Mouse (Mus musculus): Measurements from ENCODE around the gene Scpep1. TPM values are rescaled to one million over a fixed set of nuclear protein-coding genes. Genes with fewer than 3 reads are reported as not detected.

Scpep1 gene
- total RNA-seq, 2 experiments from 2014 or later = 89.8 to 192 TPM

DNA sequence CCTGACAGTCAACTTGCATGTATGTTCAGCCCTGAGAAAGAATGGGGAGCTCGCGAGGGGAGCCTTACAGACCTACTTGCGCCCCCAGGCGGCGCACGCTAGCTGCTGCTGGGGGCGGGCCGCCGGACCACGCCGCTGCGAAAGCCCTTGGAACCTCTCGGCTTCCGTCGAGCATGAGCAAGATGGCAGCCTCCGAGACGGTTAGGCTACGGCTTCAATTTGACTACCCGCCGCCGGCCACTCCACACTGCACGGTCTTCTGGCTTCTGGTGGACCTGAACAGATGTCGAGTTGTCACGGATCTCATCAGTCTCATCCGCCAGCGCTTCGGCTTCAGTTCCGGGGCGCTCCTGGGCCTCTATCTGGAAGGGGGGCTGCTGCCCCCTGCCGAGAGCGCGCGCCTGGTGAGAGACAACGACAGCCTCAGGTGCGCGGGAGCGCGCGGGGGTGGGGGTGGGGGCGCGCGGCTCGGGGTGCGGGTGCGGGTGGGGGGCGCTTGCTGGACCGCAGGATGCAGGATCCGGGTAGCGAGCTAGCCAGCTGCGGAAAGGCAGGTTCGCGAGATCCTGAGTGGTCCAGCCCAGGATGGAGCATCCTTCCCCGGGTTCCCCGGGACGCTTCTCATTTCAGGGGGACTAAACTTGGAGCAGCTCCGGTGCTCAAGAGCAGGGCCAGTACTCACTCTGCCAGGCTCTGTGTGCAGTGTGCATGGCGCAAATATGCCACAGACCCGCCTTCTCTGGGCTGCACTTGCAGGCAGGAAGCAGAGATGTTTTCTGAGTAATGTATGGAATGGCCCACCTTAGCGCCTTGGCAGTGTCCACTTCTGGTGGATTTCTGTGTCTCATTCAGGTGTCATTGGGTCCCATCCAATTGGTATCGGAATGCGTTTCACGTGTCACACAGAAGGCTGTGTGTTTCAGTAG lies 18.8 kb upstream of the Scpep1 start:
- peak; percentile 99 for ATAC-seq (ENCODE audit: poor library complexity, severe bottlenecking)

DNA sequence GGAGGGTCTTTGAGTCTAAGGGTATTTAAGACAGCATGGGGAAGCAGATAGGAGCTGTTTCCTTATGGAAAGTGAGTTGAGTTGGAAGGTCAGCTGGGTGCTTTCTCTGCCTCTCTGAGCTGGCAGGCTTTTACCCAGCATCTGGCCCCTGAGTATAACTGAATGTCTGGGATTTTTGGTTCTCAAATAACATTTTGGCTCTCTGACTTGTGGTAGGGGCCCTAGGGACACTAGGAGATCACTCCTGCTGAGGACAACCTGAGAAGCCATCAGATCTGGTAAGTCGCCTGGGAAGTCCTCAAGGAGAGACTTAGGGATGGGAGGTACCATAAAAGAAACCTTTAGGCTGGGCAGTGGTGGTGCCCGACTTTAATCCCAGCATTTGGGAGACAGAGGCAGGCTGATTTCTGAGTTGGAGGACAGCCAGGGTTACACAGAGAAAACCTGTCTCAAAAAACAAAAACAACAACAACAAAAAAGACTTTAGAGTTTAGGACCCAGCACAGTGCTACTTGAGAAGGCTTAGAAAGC lies 15.0 kb upstream of the Scpep1 start, which contains the start of gene Coil:
TSS of gene Coil (plus strand) at position 51 of the 531 bp plus-strand sequence.
- no peak for ATAC-seq (ENCODE audit: poor library complexity, severe bottlenecking)

DNA sequence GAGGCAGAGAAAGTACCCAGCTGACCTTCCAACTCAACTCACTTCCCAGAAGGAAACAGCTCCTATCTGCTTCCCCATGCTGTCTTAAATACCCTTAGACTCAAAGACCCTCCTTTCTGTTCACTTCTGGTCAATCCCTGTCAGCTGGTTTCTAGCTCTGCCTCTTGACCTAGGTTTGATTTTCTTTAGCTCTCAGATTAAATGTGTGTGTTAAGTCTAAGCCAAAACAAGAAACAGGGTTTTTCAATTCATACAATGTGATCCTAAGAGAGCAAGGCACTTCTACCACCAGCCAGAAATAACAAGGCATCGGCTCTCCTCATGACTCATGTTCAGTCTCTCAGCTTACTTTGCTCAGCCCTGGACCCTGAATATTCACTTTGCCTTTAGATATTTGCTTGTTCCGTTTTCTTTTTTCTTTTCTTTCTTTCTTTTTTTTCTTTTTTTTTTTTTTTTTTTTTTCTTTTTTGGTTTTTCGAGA lies 11.7 kb upstream of the Scpep1 start, which contains the start of gene Elobl:
TSS of gene Elobl (minus strand) at position 51 of the 481 bp plus-strand sequence.
- no peak for ATAC-seq (ENCODE audit: poor library complexity, severe bottlenecking)

GRCm38 (mm10) chr11:88958851-88959250 lies 3.6 kb upstream of the Scpep1 start:
- no peak for ATAC-seq (ENCODE audit: poor library complexity, severe bottlenecking)

GRCm38 (mm10) chr11:88954803-88955202 lies 462 bp downstream of the Scpep1 start:
- ATAC-seq (ENCODE audit: poor library complexity, severe bottlenecking) = peak; percentile 67

DNA sequence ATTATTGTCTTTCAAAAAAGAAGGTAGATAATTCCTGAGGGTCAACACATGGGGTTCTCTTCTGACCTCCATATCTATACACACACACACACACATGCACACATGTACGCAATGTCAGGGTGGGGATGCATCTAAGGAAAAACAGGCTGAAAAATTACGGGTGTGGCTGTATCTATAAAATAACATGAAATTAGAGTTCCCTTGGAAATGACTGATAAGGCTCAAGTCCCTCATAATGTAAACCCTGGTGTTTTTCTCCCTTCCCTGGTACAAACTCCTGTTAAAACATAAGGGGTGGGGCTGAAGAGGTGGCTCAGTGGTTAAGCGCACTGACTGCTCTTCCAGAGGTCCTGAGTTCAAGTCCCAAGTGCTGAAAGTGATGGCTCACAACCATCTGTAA lies 1.7 kb downstream of the Scpep1 start:
- ATAC-seq (ENCODE audit: poor library complexity, severe bottlenecking) = no peak

DNA sequence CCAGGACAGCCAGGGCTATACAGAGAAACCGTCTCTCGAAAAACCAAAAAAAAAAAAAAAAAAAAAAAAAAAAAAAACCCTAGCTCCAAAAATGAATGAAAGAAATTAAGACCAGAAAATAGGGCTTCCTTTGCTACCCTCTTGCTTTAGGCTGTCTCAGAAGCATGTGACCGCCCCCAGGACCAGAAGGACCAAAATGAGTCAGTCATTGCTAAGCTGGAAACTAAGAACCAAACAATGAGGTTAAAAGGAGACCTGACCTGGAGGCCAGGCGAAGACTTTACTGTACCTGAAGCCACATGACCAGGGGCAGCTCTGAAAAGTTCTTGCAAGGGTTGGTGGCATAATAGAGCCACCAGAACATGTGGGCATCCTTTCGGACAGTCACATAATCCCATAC lies 3.1 kb downstream of the Scpep1 start:
- ATAC-seq (ENCODE audit: poor library complexity, severe bottlenecking) = no peak

- no peak for ATAC-seq (ENCODE audit: poor library complexity, severe bottlenecking)
Observed at GRCm38 (mm10) chr11:88951576-88951975, 3.7 kb downstream of the Scpep1 start.

GRCm38 (mm10) chr11:88950640-88951250 lies 4.5 kb downstream of the Scpep1 start:
- ATAC-seq (ENCODE audit: poor library complexity, severe bottlenecking) = no peak

- peak; percentile 54 for ATAC-seq (ENCODE audit: poor library complexity, severe bottlenecking)
Observed at GRCm38 (mm10) chr11:88949802-88950639, 5.2 kb downstream of the Scpep1 start.

DNA sequence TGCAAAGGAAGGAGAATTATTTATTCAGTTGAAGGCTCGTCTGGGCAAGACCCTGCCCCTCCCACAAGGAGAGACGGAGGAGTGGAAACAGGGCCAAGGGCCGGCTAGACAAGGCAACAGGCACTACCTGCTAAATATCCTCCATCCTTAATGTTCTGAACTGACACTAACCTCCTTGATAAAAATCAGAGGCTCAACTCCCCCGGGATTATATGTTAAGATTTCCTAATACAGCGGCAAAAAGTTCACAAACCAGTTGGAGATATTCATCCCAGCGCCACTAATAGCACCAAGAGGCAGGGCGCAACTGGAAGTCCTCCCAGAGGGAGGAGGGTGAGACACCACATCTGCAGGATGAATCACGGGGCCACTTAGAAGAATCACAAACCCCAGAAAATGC lies 6.4 kb downstream of the Scpep1 start:
- no peak for ATAC-seq (ENCODE audit: poor library complexity, severe bottlenecking)

GRCm38 (mm10) chr11:88945971-88946585 lies 9.2 kb downstream of the Scpep1 start:
- ATAC-seq (ENCODE audit: poor library complexity, severe bottlenecking) = 0 out of 2 replicates have a peak, but pooled peaks have one; percentile 16

- ATAC-seq (ENCODE audit: poor library complexity, severe bottlenecking) = no peak
Observed at GRCm38 (mm10) chr11:88941489-88941888, 13.8 kb downstream of the Scpep1 start.

- no peak for ATAC-seq (ENCODE audit: poor library complexity, severe bottlenecking)
Observed at GRCm38 (mm10) chr11:88939634-88940033, 15.6 kb downstream of the Scpep1 start.

DNA sequence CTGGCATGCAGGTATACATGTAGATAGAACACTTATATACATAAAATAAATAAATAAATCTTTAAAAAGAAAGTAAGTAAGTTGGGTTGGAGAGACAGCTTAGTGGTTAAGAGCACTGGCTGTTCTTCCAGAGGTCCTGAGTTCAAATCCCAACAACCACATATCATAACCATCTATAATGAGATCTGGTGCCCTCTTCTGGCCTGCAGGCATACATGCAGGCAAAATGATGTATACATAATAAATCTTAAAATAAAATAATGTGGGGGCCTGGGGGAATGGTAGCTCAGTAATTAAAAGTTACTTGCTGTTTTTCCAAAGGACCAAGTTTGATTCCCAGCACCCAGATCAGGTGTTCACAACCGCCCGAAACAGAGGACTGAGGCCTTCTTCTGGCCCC lies 16.5 kb downstream of the Scpep1 start:
- ATAC-seq (ENCODE audit: poor library complexity, severe bottlenecking) = no peak

DNA sequence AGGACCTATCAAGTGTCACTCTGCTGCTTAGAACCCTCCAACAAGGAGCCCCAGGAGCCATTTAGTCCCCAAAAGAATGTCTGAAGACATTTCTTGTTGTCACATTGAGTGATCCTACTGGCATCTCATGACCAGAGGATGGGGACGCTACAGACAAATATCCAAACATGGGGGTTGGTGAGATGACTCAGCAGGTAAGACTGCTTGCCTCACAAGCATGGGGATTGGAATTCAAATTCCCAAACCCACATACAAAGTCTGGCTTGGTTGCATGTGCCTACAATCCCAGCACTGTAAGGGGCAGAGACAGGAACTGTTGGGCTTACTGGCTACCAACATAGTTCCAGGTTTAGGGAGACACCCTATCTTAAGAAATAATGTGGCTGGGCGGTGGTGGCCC lies 17.4 kb downstream of the Scpep1 start:
- ATAC-seq (ENCODE audit: poor library complexity, severe bottlenecking) = no peak

- no peak for ATAC-seq (ENCODE audit: poor library complexity, severe bottlenecking)
Observed at GRCm38 (mm10) chr11:88934089-88935000, 20.9 kb downstream of the Scpep1 start.

GRCm38 (mm10) chr11:88933030-88933429 lies 22.2 kb downstream of the Scpep1 start:
- no peak for ATAC-seq (ENCODE audit: poor library complexity, severe bottlenecking)
